Mouse (Mus musculus) intestine, embryonic 15.5 days (tissue): ENCODE data around the gene Fam192a. TPM values are rescaled to one million over a fixed set of nuclear protein-coding genes. Genes with fewer than 3 reads are reported as not detected.
A peak's percentile ranks its signal among the peaks of the same experiment; 100 is the strongest.

ENCODE experiments used
- ATAC-seq: fragments of 200-750 bp; cut with Nextera tagmentation; 2 replicates; pipeline ENCODE4 v1.8.0; 2017; ENCODE audit warnings: moderate TSS enrichment, moderate library complexity
- H3K27ac ChIP-seq: fragments of 300-500 bp; sonication (generic); 2 replicates; pipeline ENCODE4 v1.5.1; 2015; ENCODE audit warnings: mild to moderate bottlenecking, inconsistent platforms
- H3K27me3 ChIP-seq: fragments of 300-500 bp; sonication (generic); replicated peaks from 2 replicates; pipeline ENCODE4 v1.6.1; 2015; ENCODE audit warnings: inconsistent platforms
- H3K36me3 ChIP-seq: fragments of 300-500 bp; sonication (generic); 2 replicates; pipeline ENCODE4 v1.6.1; 2015; ENCODE audit warnings: inconsistent platforms
- H3K4me1 ChIP-seq: fragments of 300-500 bp; sonication (generic); replicated peaks from 2 replicates; pipeline ENCODE4 v1.6.1; 2015; ENCODE audit warnings: inconsistent platforms
- H3K4me2 ChIP-seq: fragments of 300-500 bp; sonication (generic); replicated peaks from 2 replicates; pipeline ENCODE4 v1.6.1; 2015; ENCODE audit warnings: mild to moderate bottlenecking, inconsistent platforms
- H3K4me3 ChIP-seq: fragments of 300-500 bp; sonication (generic); replicated peaks from 2 replicates; pipeline ENCODE4 v1.5.1; 2015; ENCODE audit warnings: inconsistent platforms
- H3K9ac ChIP-seq: fragments of 300-500 bp; sonication (generic); 2 replicates; pipeline ENCODE4 v1.6.1; 2015; ENCODE audit warnings: inconsistent platforms
- H3K9me3 ChIP-seq: fragments of 300-500 bp; sonication (generic); 2 replicates; pipeline ENCODE4 v1.6.1; 2016; ENCODE audit warnings: inconsistent platforms
- WGBS: fragments of 180-500 bp; shearing (Covaris S2); methylation state at CpG from one replicate; pipeline ENCODE4 v1.1.7; 2015; 5-methylcytosine and 5-hydroxymethylcytosine counted together
- polyA plus RNA-seq: library from polyadenylated mRNA; unstranded; fragments of >200 nt; fragmentation: Nextera tagmentation; extraction: Ambion mirVana; gene quantifications from 2 replicates; pipeline ENCODE4 v1.2.1, GENCODE M21; 2015

Gene Fam192a
- polyA plus RNA-seq, 1 experiment from 2014 or later, result 62.2 TPM

DNA sequence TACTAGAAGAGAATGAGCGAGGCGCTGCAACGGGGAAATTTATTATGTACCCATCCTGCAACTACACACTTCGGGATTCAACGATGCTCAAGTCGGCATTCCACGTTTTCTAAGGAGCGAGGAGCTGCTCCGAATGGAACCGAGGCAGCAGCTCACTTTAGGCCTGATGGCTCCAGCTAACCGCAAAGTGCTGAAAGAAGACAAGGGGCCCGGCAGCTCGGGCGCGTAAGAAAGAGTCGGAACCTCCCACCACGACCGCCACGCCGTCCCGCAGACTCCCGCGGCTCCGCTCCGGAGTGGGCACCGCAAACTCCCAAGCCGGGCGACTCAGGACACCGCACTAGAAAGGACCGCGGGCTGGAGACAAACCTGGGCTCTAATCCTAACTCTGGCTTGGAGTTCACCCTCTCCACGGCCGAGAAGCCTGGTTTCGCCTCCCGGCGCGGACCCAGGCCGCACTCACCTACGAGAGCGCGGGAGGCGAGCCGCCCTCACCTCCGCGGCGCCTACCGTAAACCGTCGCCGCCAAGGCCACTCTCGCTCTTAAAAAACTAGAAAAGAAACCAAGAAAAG lies 677 bp downstream of the Fam192a start:
- H3K9ac ChIP-seq, result peak overlapping the region; percentile 76
- ATAC-seq, result peak; percentile 40
- WGBS, result under 1% methylated on average over 51 of the region's 51 CpGs

DNA sequence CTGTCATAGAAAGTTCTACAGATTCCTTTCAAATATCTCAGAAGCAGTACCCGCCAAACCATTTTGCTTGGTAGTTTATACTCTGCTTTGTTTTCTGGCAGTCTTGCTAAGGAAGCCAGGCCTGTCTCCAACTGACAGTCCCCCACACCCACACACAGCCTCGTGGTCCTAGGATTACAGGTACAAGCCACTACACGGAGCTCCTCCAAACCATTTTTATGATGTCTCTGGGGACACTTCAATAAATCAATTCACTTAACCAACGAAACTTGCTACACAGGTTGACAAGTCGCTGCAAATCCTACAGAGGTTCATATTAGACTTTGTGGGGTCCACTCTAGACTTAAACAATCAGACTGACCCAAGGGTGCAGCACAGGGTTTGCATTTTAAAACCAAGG lies 1.3 kb downstream of the Fam192a start:
- Histone ChIP-seq H3K27me3 (no peaks in the 10 kb centered on the region), H3K27ac (no peak overlapping the region), H3K9me3 (no peaks in the 10 kb centered on the region), H3K36me3 (no peaks in the 10 kb centered on the region), H3K4me2 (peak overlapping the region; percentile 81), H3K4me1 (peaks cover 10% of the 10 kb centered on the region), H3K4me3 (peak overlapping the region; percentile 91), H3K9ac (peak overlapping the region; percentile 76)
- no peak for ATAC-seq
- 17% methylated on average over 5 of the region's 5 CpGs for WGBS

More for the DNA sequence above, 677 bp downstream of the Fam192a start:
- no peaks in the 10 kb centered on the region for H3K27me3 ChIP-seq
- peak overlapping the region; percentile 91 for H3K4me3 ChIP-seq
- H3K9me3 ChIP-seq, result no peaks in the 10 kb centered on the region
- H3K36me3 ChIP-seq, result no peaks in the 10 kb centered on the region
- peaks cover 10% of the 10 kb centered on the region for H3K4me1 ChIP-seq
- H3K4me2 ChIP-seq, result peak overlapping the region; percentile 81
- peak overlapping the region; percentile 87 for H3K27ac ChIP-seq

GRCm38 (mm10) chr8:94594211-94594610 lies 7.6 kb downstream of the Fam192a start:
- Histone ChIP-seq H3K36me3 (0 out of 2 replicates have a peak, but pooled peaks cover 3% of the 10 kb centered on the region), H3K9me3 (no peaks in the 10 kb centered on the region), H3K4me2 (no peak overlapping the region), H3K27me3 (no peaks in the 10 kb centered on the region), H3K4me3 (no peak overlapping the region), H3K27ac (no peak overlapping the region), H3K9ac (no peak overlapping the region), H3K4me1 (no peaks in the 10 kb centered on the region; the same call in 1 of the 2 replicates)
- no peak for ATAC-seq
- 47% methylated on average over 1 of the region's 1 CpGs for WGBS

- Histone ChIP-seq H3K9me3 (no peaks in the 10 kb centered on the region), H3K9ac (no peak overlapping the region), H3K4me1 (no peaks in the 10 kb centered on the region; the same call in 1 of the 2 replicates), H3K36me3 (peaks cover 11% of the 10 kb centered on the region; the same call in 1 of the 2 replicates), H3K4me2 (no peak overlapping the region), H3K27me3 (no peaks in the 10 kb centered on the region), H3K4me3 (no peak overlapping the region), H3K27ac (no peak overlapping the region)
- ATAC-seq, result no peak
- WGBS, result 82% methylated on average over 4 of the region's 4 CpGs
These were observed 10.1 kb downstream of the Fam192a start for GRCm38 (mm10) chr8:94591691-94592090.

- H3K27me3 ChIP-seq, result no peaks in the 10 kb centered on the region
- 48% methylated on average over 4 of the region's 4 CpGs for WGBS
- ATAC-seq, result 0 out of 2 replicates have a peak, but pooled peaks have one; percentile 23
- H3K4me3 ChIP-seq, result no peak overlapping the region
- no peak overlapping the region for H3K27ac ChIP-seq
- no peaks in the 10 kb centered on the region for H3K4me1 ChIP-seq
- no peak overlapping the region for H3K4me2 ChIP-seq
- H3K36me3 ChIP-seq, result peaks cover 42% of the 10 kb centered on the region
- H3K9ac ChIP-seq, result no peak overlapping the region
- no peaks in the 10 kb centered on the region for H3K9me3 ChIP-seq
These were observed 17.5 kb downstream of the Fam192a start for GRCm38 (mm10) chr8:94584238-94584817.

- ATAC-seq, result no peak
- Histone ChIP-seq H3K9me3 (no peaks in the 10 kb centered on the region), H3K4me1 (no peaks in the 10 kb centered on the region), H3K4me3 (no peak overlapping the region), H3K36me3 (peaks cover 53% of the 10 kb centered on the region), H3K27me3 (no peaks in the 10 kb centered on the region), H3K27ac (no peak overlapping the region), H3K9ac (no peak overlapping the region), H3K4me2 (no peak overlapping the region)
- WGBS, result 90% methylated on average over 6 of the region's 6 CpGs
These were observed 19.2 kb downstream of the Fam192a start for GRCm38 (mm10) chr8:94582569-94582968.

DNA sequence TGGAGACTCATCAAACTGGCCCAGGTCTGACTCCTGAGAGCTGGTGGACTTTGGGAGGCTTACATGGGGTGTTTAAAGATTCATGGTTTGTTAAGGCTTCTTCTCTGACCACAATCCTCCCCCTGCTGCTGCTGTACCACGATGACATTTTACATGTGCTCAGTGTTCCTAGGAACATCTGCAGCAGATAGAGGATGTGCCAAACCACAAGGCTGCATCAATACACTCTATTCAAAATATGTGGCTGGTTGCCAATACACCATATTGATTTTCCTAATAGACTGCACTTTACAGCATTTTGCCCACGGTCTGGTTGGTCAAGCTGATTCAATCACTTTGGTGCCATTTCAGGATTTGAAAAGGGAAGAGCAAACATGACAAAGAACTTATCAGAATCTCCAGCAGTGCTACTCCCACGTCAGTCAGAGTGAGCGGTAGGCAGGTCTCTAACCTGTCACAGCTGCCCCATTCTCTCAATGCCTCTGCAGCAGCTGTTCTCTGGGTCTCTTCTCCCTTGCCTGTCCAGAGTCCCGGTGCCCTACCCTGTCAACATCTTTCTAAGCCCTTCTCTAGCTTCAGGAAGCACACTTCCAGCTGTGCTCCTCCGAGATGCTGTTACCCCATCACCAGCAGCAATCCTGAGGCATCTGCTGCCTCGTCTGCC lies 19.8 kb downstream of the Fam192a start:
- ATAC-seq, result no peak
- Histone ChIP-seq H3K4me2 (no peak overlapping the region), H3K4me1 (no peaks in the 10 kb centered on the region), H3K36me3 (peaks cover 48% of the 10 kb centered on the region), H3K4me3 (no peak overlapping the region), H3K27ac (no peak overlapping the region), H3K27me3 (no peaks in the 10 kb centered on the region), H3K9ac (no peak overlapping the region), H3K9me3 (no peaks in the 10 kb centered on the region)
- WGBS, result 81% methylated on average over 7 of the region's 7 CpGs

- Histone ChIP-seq H3K4me1 (no peaks in the 10 kb centered on the region), H3K27ac (no peak overlapping the region), H3K4me2 (no peak overlapping the region), H3K9ac (no peak overlapping the region), H3K27me3 (no peaks in the 10 kb centered on the region), H3K36me3 (peaks cover 27% of the 10 kb centered on the region), H3K4me3 (no peak overlapping the region), H3K9me3 (no peaks in the 10 kb centered on the region)
- 92% methylated on average over 4 of the region's 4 CpGs for WGBS
- no peak for ATAC-seq
These were observed 26.6 kb downstream of the Fam192a start for GRCm38 (mm10) chr8:94575148-94575547.

DNA sequence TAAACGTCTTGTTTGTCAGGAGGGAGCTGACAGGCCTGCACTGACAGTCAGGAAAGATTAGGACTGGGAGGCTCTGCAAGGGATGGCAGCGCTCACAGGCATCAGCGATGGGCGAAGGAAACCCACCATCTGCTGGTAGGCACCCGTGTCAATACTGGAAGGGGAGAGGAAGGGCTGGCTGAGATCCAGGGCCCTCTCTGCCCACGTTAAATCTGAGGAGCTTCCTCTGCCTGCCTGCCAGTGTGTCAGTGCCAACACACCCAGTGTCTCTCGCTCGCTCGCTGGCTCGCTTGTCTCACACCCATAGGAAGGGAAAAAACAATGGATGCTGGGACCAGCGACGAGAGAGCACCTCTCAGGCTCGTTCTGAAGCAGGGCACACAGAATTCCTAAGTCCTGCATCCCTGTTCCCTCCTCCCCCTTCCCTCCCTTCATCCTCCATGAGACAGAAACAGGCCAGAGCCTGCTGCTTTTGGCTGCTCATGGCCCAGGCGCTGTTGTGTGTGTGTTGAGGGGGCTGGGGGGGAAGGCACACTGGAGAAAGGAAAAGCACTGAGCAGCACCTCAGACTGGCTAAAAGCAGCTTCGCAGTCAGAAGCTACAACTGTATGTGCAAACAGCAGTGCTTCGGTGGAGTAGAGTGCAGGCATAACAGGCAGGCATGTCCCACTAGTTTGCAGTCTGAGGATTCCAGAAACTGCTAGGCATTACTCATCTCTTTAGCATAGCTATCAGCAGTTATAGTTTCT lies 27.5 kb downstream of the Fam192a start:
- Histone ChIP-seq H3K4me2 (no peak overlapping the region), H3K9me3 (no peaks in the 10 kb centered on the region), H3K4me1 (no peaks in the 10 kb centered on the region), H3K27me3 (no peaks in the 10 kb centered on the region), H3K4me3 (no peak overlapping the region), H3K27ac (no peak overlapping the region), H3K9ac (no peak overlapping the region), H3K36me3 (peaks cover 26% of the 10 kb centered on the region)
- WGBS, result 90% methylated on average over 16 of the region's 16 CpGs
- ATAC-seq, result no peak

GRCm38 (mm10) chr8:94571896-94572295 lies 29.9 kb downstream of the Fam192a start:
- H3K9me3 ChIP-seq, result no peaks in the 10 kb centered on the region
- H3K27me3 ChIP-seq, result no peaks in the 10 kb centered on the region
- H3K36me3 ChIP-seq, result 0 out of 2 replicates have a peak, but pooled peaks cover 13% of the 10 kb centered on the region
- H3K4me2 ChIP-seq, result no peak overlapping the region
- no peak overlapping the region for H3K27ac ChIP-seq
- no peaks in the 10 kb centered on the region for H3K4me1 ChIP-seq
- WGBS, result 78% methylated on average over 2 of the region's 2 CpGs
- no peak overlapping the region for H3K9ac ChIP-seq
- no peak for ATAC-seq
- H3K4me3 ChIP-seq, result no peak overlapping the region

- ATAC-seq, result no peak
- 61% methylated on average over 1 of the region's 1 CpGs for WGBS
- no peak overlapping the region for H3K4me3 ChIP-seq
These were observed 32.4 kb downstream of the Fam192a start for GRCm38 (mm10) chr8:94569419-94569818.

DNA sequence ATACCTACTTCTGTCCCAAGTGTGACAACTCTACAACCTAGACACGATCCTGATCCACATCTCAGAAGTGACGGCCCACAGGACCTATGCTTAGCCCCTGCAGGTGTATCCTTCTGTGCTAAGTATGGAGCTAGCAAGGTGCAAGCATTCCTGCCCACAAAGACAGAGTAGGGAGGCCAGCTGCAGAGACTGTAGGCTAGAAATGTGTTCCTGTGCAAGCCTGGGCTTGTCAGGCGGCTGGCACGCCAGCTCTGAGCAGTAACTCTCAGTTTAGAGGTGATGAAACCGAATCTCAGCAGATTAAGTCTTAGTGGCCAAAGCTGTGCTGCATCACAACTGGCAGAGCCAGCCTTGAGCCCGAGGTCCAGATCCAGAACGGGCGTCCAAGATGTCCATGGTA lies 33.7 kb downstream of the Fam192a start:
- ATAC-seq, result no peak
- Histone ChIP-seq H3K9me3 (no peaks in the 10 kb centered on the region), H3K9ac (no peak overlapping the region), H3K4me2 (no peak overlapping the region), H3K4me1 (no peaks in the 10 kb centered on the region), H3K4me3 (no peak overlapping the region), H3K27ac (no peak overlapping the region), H3K27me3 (no peaks in the 10 kb centered on the region), H3K36me3 (0 out of 2 replicates have a peak, but pooled peaks cover 3% of the 10 kb centered on the region)
- 87% methylated on average over 8 of the region's 8 CpGs for WGBS

More at GRCm38 (mm10) chr8:94569419-94569818, 32.4 kb downstream of the Fam192a start:
- Histone ChIP-seq H3K4me1 (no peaks in the 10 kb centered on the region), H3K27ac (no peak overlapping the region), H3K4me2 (no peak overlapping the region), H3K9ac (no peak overlapping the region), H3K36me3 (0 out of 2 replicates have a peak, but pooled peaks cover 6% of the 10 kb centered on the region), H3K9me3 (no peaks in the 10 kb centered on the region), H3K27me3 (no peaks in the 10 kb centered on the region)
